Mouse (Mus musculus) MEL (cell line): ENCODE data around the gene Tspan33. TPM values are rescaled to one million over a fixed set of nuclear protein-coding genes. Genes with fewer than 3 reads are reported as not detected.
A peak's percentile ranks its signal among the peaks of the same experiment; 100 is the strongest.

Source experiments
- DNase-seq: peaks from one replicate; pipeline ENCODE4 v3.0.0; 2011; ENCODE audit warnings: low read depth, low spot score
- H3K27ac ChIP-seq: 2 replicates; pipeline ENCODE4 v1.5.1; 2012; ENCODE audit warnings: low read depth, mild to moderate bottlenecking, control low read depth, low read length, moderate library complexity; ENCODE audit not compliant: control insufficient read depth
- H3K27me3 ChIP-seq, 2 experiments: fragments of 150-350 bp in 1 of 2; sonication (generic) in 1 of 2; 2 replicates each; pipeline ENCODE4 v1.6.1; 2012; ENCODE audit warnings: low read length in 2 of 2, mild to moderate bottlenecking in 2 of 2, improper control_type of control experiment in 1 of 2, moderate library complexity in 1 of 2; ENCODE audit not compliant: insufficient read depth in 2 of 2, control insufficient read depth in 1 of 2
- H3K36me3 ChIP-seq, 2 experiments: 2 replicates each; pipeline ENCODE4 v1.6.1; 2012 to 2014; ENCODE audit warnings: low read length in 2 of 2, improper control_type of control experiment in 1 of 2, inconsistent platforms in 1 of 2, mild to moderate bottlenecking in 1 of 2; ENCODE audit not compliant: insufficient read depth in 2 of 2, control insufficient read depth in 1 of 2
- H3K4me1 ChIP-seq, 2 experiments: fragments of 150-350 bp in 1 of 2; sonication (generic) in 1 of 2; 2 replicates each; pipeline ENCODE4 v1.6.1; 2012; ENCODE audit warnings: low read length in 2 of 2, improper control_type of control experiment in 1 of 2, mild to moderate bottlenecking in 1 of 2; ENCODE audit not compliant: insufficient read depth in 2 of 2, control insufficient read depth in 1 of 2
- H3K4me3 ChIP-seq, 2 experiments: fragments of 150-350 bp in 1 of 2; sonication (generic) in 1 of 2; 2 replicates each; pipeline ENCODE4 v1.5.1; 2012; ENCODE audit warnings: low read depth in 2 of 2, low read length in 2 of 2, mild to moderate bottlenecking in 2 of 2, moderate library complexity in 2 of 2, control low read depth in 1 of 2, improper control_type of control experiment in 1 of 2; ENCODE audit not compliant: control insufficient read depth in 1 of 2, insufficient read depth in 1 of 2
- H3K79me2 ChIP-seq: 2 replicates; pipeline ENCODE4 v1.6.1; 2012; ENCODE audit warnings: mild to moderate bottlenecking, low read length, moderate library complexity; ENCODE audit not compliant: control insufficient read depth, poor library complexity, insufficient read depth
- H3K9ac ChIP-seq: 2 replicates; pipeline ENCODE4 v1.6.1; 2012; ENCODE audit warnings: low read depth, mild to moderate bottlenecking, control low read depth, low read length, moderate library complexity; ENCODE audit not compliant: control insufficient read depth, poor library complexity, severe bottlenecking
- H3K9me3 ChIP-seq: fragments of 150-350 bp; sonication (generic); replicated peaks from 2 replicates; pipeline ENCODE4 v1.6.1; 2012; ENCODE audit warnings: mild to moderate bottlenecking, low read length, improper control_type of control experiment, moderate library complexity; ENCODE audit not compliant: insufficient read depth
- CHD1 ChIP-seq: IDR thresholded peaks from 2 replicates; pipeline ENCODE4 v1.6.1; 2012; ENCODE audit warnings: low read depth, mild to moderate bottlenecking, inconsistent platforms, low read length, improper control_type of control experiment
- CTCF ChIP-seq, 3 experiments: IDR thresholded peaks in 2 of 3; conservative IDR thresholded peaks in 1 of 3; 2 replicates each; pipeline ENCODE4 v1.5.1; 2011 to 2012; ENCODE audit warnings: low read length in 3 of 3, low read depth in 2 of 3, mild to moderate bottlenecking in 2 of 3, improper control_type of control experiment in 1 of 3, inconsistent platforms in 1 of 3, mixed read lengths in 1 of 3, moderate library complexity in 1 of 3; ENCODE audit not compliant: control insufficient read depth in 1 of 3, insufficient read depth in 1 of 3, poor library complexity in 1 of 3, severe bottlenecking in 1 of 3
- EP300 ChIP-seq, 2 experiments: IDR thresholded peaks; 2 replicates each; pipeline ENCODE4 v1.6.1; 2011; ENCODE audit warnings: improper control_type of control experiment in 2 of 2, low read length in 2 of 2, low read depth in 1 of 2, mild to moderate bottlenecking in 1 of 2
- GABPA ChIP-seq: IDR thresholded peaks from 2 replicates; pipeline ENCODE4 v1.6.1; 2012; ENCODE audit warnings: low read depth, mild to moderate bottlenecking, inconsistent platforms, low read length, improper control_type of control experiment, moderate library complexity
- GATA1 ChIP-seq: IDR thresholded peaks from 2 replicates; pipeline ENCODE4 v1.6.1; 2011; ENCODE audit warnings: low read depth, low read length, improper control_type of control experiment
- JUND ChIP-seq: IDR thresholded peaks from 2 replicates; pipeline ENCODE4 v1.6.1; 2011; ENCODE audit warnings: low read depth, mild to moderate bottlenecking, improper control_type of control experiment, low read length
- KAT2A ChIP-seq: conservative IDR thresholded peaks from 2 replicates; pipeline ENCODE4 v1.6.1; 2012; ENCODE audit warnings: low read depth, low read length, improper control_type of control experiment, inconsistent platforms
- MAFK ChIP-seq: IDR thresholded peaks from 2 replicates; pipeline ENCODE4 v1.6.1; 2011; ENCODE audit warnings: low read depth, mild to moderate bottlenecking, low read length, improper control_type of control experiment, borderline replicate concordance
- MAZ ChIP-seq: IDR thresholded peaks from 2 replicates; pipeline ENCODE4 v1.6.1; 2012; ENCODE audit warnings: low read depth, mild to moderate bottlenecking, inconsistent platforms, low read length, improper control_type of control experiment
- MEF2A ChIP-seq: IDR thresholded peaks from 2 replicates; pipeline ENCODE4 v1.6.1; 2014; ENCODE audit warnings: low read depth, mild to moderate bottlenecking, inconsistent platforms, low read length, improper control_type of control experiment; ENCODE audit not compliant: poor library complexity, insufficient replicate concordance, severe bottlenecking; ENCODE audit errors: extremely low read depth
- MXI1 ChIP-seq: IDR thresholded peaks from 2 replicates; pipeline ENCODE4 v1.6.1; 2011; ENCODE audit warnings: mild to moderate bottlenecking, low read depth, low read length, improper control_type of control experiment
- MYC ChIP-seq: IDR thresholded peaks from 2 replicates; pipeline ENCODE4 v1.6.1; 2011; ENCODE audit warnings: low read depth, mild to moderate bottlenecking, low read length, improper control_type of control experiment, moderate library complexity
- POLR2A ChIP-seq, 2 experiments: IDR thresholded peaks; 2 replicates each; pipeline ENCODE4 v1.6.1; 2011 to 2012; ENCODE audit warnings: low read length in 2 of 2, mild to moderate bottlenecking in 2 of 2, control low read depth in 1 of 2, improper control_type of control experiment in 1 of 2, low read depth in 1 of 2, moderate library complexity in 1 of 2; ENCODE audit not compliant: control insufficient read depth in 1 of 2, insufficient read depth in 1 of 2, poor library complexity in 1 of 2
- POLR2AphosphoS2 ChIP-seq: IDR thresholded peaks from 2 replicates; pipeline ENCODE4 v1.6.1; 2011; ENCODE audit warnings: low read length, improper control_type of control experiment
- POLR2AphosphoS5 ChIP-seq: IDR thresholded peaks from 2 replicates; pipeline ENCODE4 v1.6.1; 2012; ENCODE audit warnings: low read depth, borderline replicate concordance, mild to moderate bottlenecking, inconsistent platforms, low read length, moderate library complexity, mixed read lengths
- RAD21 ChIP-seq: IDR thresholded peaks from 2 replicates; pipeline ENCODE4 v1.6.1; 2011; ENCODE audit warnings: mild to moderate bottlenecking, low read depth, low read length, improper control_type of control experiment
- RCOR1 ChIP-seq: IDR thresholded peaks from 2 replicates; pipeline ENCODE4 v1.6.1; 2012; ENCODE audit warnings: low read depth, mild to moderate bottlenecking, inconsistent platforms, low read length, improper control_type of control experiment
- SMC3 ChIP-seq: IDR thresholded peaks from 2 replicates; pipeline ENCODE4 v1.6.1; 2011; ENCODE audit warnings: low read depth, low read length, improper control_type of control experiment
- TAL1 ChIP-seq: IDR thresholded peaks from 2 replicates; pipeline ENCODE4 v1.6.1; 2012; ENCODE audit warnings: mild to moderate bottlenecking, inconsistent platforms, low read length, moderate library complexity, mixed read lengths
- TBP ChIP-seq: IDR thresholded peaks from 2 replicates; pipeline ENCODE4 v1.8.0; 2011; ENCODE audit warnings: low read depth, low read length, improper control_type of control experiment
- TCF12 ChIP-seq: IDR thresholded peaks from 2 replicates; pipeline ENCODE4 v1.6.1; 2014; ENCODE audit warnings: low read depth, mild to moderate bottlenecking, inconsistent platforms, low read length, improper control_type of control experiment, moderate library complexity
- UBTF ChIP-seq: IDR thresholded peaks from 2 replicates; pipeline ENCODE4 v1.6.1; 2012; ENCODE audit warnings: low read depth, mild to moderate bottlenecking, inconsistent platforms, low read length, improper control_type of control experiment, moderate library complexity, borderline replicate concordance; ENCODE audit not compliant: insufficient read depth
- USF1 ChIP-seq: IDR thresholded peaks from 2 replicates; pipeline ENCODE4 v1.6.1; 2014; ENCODE audit warnings: low read depth, mild to moderate bottlenecking, inconsistent platforms, low read length, improper control_type of control experiment, moderate library complexity
- ZC3H11A ChIP-seq: IDR thresholded peaks from 2 replicates; pipeline ENCODE4 v1.6.1; 2012; ENCODE audit warnings: low read depth, mild to moderate bottlenecking, inconsistent platforms, low read length, improper control_type of control experiment
- ZKSCAN1 ChIP-seq: IDR thresholded peaks from 2 replicates; pipeline ENCODE4 v1.6.1; 2012; ENCODE audit warnings: low read depth, mild to moderate bottlenecking, inconsistent platforms, low read length, improper control_type of control experiment, moderate library complexity
- ZMIZ1 ChIP-seq: IDR thresholded peaks from 2 replicates; pipeline ENCODE4 v1.6.1; 2012; ENCODE audit warnings: low read depth, mild to moderate bottlenecking, inconsistent platforms, low read length, improper control_type of control experiment, moderate library complexity
- polyA plus RNA-seq, 2 experiments: library from polyadenylated mRNA; stranded (reverse) in 1 of 2; unstranded in 1 of 2; fragments of >175 nt in 1 of 2; fragments of >200 nt in 1 of 2; gene quantifications; 2 replicates each; pipeline versions ENCODE4 v1.2.1 to v1.2.4; 2012; ENCODE audit warnings: low replicate concordance in 2 of 2, low read depth in 1 of 2; ENCODE audit not compliant: insufficient read length in 2 of 2, insufficient read depth in 1 of 2, missing spikeins in 1 of 2
- total RNA-seq: library from RNA; depleted of rRNA; stranded (reverse); fragments of 300-350 nt; gene quantifications from 2 replicates; pipeline ENCODE4 v1.2.3, GENCODE M21; 2012

Gene Tspan33
- total and polyA plus RNA-seq, 3 experiments = 41.7 to 64.5 TPM; not detected in 1

GRCm38 (mm10) chr6:29712011-29712584 is 18.1 kb downstream of the Tspan33 start:
- no peak overlapping the region for H3K27ac ChIP-seq
- 0 out of 4 replicates have a peak, but pooled peaks cover 0 to 2% of the 10 kb centered on the region in 2 experiments for H3K36me3 ChIP-seq
- TF ChIP-seq TCF12 (no peak), MAFK (no peak), RAD21 (peak; percentile 71), CTCF (IDR thresholded peaks at IDR 0.05 in 2 of 3, conservative IDR thresholded peaks at IDR 0.05 in 1 of 3; ENCODE audit: control insufficient read depth in 1 of 3, insufficient read depth in 1 of 3, low read depth in 2 of 3, low read length in 3 of 3, poor library complexity in 1 of 3, severe bottlenecking in 1 of 3) (peak; percentile 29 to 86 (median 75); a peak in 4 of 6 replicates), SMC3 (peak; percentile 71), ZC3H11A (peak; percentile 31; the same call in 1 of the 2 replicates), JUND (no peak)
- peak; percentile 71 for DNase-seq
- no peak overlapping the region for H3K9ac ChIP-seq
- H3K4me1 ChIP-seq = no peaks in the 10 kb centered on the region
- no peak overlapping the region for H3K4me3 ChIP-seq
- H3K79me2 ChIP-seq = no peaks in the 10 kb centered on the region
- no peaks in the 10 kb centered on the region for H3K27me3 ChIP-seq
- no peaks in the 10 kb centered on the region for H3K9me3 ChIP-seq

GRCm38 (mm10) chr6:29716624-29717365 is 22.8 kb downstream of the Tspan33 start:
- TF ChIP-seq GATA1 (no peak), TAL1 (no peak), RCOR1 (no peak), KAT2A (no peak), POLR2A (IDR thresholded peaks at IDR 0.05; ENCODE audit: control insufficient read depth in 1 of 2, insufficient read depth in 1 of 2, low read depth in 1 of 2, low read length in 2 of 2, poor library complexity in 1 of 2) (no peak), ZKSCAN1 (no peak), USF1 (no peak), POLR2AphosphoS5 (no peak), MXI1 (no peak), GABPA (no peak), MYC (no peak), MEF2A (no peak), MAZ (no peak), EP300 (IDR thresholded peaks at IDR 0.05; ENCODE audit: low read depth in 1 of 2, low read length in 2 of 2) (no peak), TBP (no peak), ZMIZ1 (no peak), CTCF (IDR thresholded peaks at IDR 0.05 in 2 of 3, conservative IDR thresholded peaks at IDR 0.05 in 1 of 3; ENCODE audit: control insufficient read depth in 1 of 3, insufficient read depth in 1 of 3, low read depth in 2 of 3, low read length in 3 of 3, poor library complexity in 1 of 3, severe bottlenecking in 1 of 3) (no peak), POLR2AphosphoS2 (no peak), UBTF (no peak), CHD1 (no peak)
- TF ChIP-seq, all 39 proteins: peak for 0
- Histone ChIP-seq H3K4me3 (no peak overlapping the region), H3K36me3 (0 out of 4 replicates have a peak, but pooled peaks cover 0 to 2% of the 10 kb centered on the region in 2 experiments), H3K9ac (no peak overlapping the region), H3K27me3 (no peaks in the 10 kb centered on the region), H3K27ac (no peak overlapping the region), H3K9me3 (no peaks in the 10 kb centered on the region), H3K79me2 (no peaks in the 10 kb centered on the region), H3K4me1 (no peaks in the 10 kb centered on the region)
- no peak for DNase-seq
